Mouse (Mus musculus): ENCODE measurements at regions not wholly inside any gene's neighbourhood (a gene's known extent, or its start where the extent isn't known, plus 50 kb on each side); places are given as distances from the start of the nearest gene placed in this dataset.

DNA sequence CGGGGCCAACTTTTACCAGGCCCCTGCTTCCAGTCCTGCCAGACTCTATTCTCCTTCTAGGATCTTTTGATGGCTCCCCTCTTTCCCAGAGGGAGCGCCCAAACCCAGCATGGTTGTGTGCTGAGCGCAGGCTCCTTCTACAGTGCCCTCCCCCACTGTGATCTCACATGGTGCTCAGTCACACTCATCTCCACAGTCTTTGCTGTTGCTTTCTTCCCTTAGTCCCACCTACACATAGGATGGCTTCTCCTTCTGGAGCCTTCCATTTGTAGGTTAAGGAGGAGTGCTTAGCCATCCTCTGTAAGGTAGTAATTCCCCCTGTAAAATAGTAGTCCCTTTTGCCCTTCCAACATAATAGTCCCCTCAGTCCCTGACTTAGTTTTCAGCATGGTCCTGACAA lies 222.2 kb upstream of the Zfp64 start:
- no peak overlapping the region for H3K27ac ChIP-seq (ENCODE audit: control insufficient read depth, insufficient read depth, low read length)
- DNase-seq: no peak
- no peaks in the 10 kb centered on the region for H3K27me3 ChIP-seq (ENCODE audit: control insufficient read depth, insufficient read depth, low read length)
- 90% methylated on average over 3 of the region's 3 CpGs for WGBS
- H3K36me3 ChIP-seq (ENCODE audit: control insufficient read depth, insufficient read depth, low read length): no peaks in the 10 kb centered on the region
- TF ChIP-seq CTCF (IDR thresholded peaks at IDR 0.05; ENCODE audit: borderline replicate concordance, control insufficient read depth, extremely low read depth, insufficient read depth, low read length, poor library complexity): no peak
- no peak for TF ChIP-seq POLR2A (IDR thresholded peaks at IDR 0.05; ENCODE audit: control insufficient read depth, extremely low read depth, insufficient read depth, low read length, poor library complexity)
- H3K4me3 ChIP-seq (ENCODE audit: control insufficient read depth, insufficient read depth, low read length): no peak overlapping the region
- H3K4me1 ChIP-seq (replicated peaks; ENCODE audit: control insufficient read depth, insufficient read depth, low read length): 0 out of 2 replicates have a peak, but pooled peaks cover 3% of the 10 kb centered on the region

DNA sequence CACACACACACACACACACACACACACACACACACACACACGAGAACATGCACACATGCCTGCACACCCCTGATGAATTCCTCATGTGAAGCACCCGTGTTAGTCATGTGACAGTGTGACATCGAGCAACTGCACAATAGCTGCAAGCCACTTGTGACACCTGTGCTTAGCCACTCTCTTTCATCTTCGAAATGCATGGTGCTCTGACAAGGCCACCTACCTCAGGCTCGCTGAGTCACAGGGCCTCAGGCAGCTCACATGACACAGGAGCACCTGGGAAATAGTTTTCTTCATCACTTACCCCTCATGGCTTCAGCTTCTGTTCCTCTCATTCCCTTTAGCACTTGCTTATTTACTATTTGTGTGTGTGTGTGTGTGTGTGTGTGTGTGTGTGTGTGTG lies 213.4 kb upstream of the Zfp64 start:
- peak; percentile 5 for DNase-seq
- Histone ChIP-seq H3K27me3 (ENCODE audit: control insufficient read depth, insufficient read depth, low read length) (no peaks in the 10 kb centered on the region), H3K36me3 (ENCODE audit: control insufficient read depth, insufficient read depth, low read length) (no peaks in the 10 kb centered on the region), H3K4me1 (replicated peaks; ENCODE audit: control insufficient read depth, insufficient read depth, low read length) (0 out of 2 replicates have a peak, but pooled peaks cover 3% of the 10 kb centered on the region), H3K27ac (ENCODE audit: control insufficient read depth, insufficient read depth, low read length) (no peak overlapping the region), H3K4me3 (ENCODE audit: control insufficient read depth, insufficient read depth, low read length) (no peak overlapping the region)
- WGBS: 45% methylated on average over 5 of the region's 5 CpGs
- no peak for TF ChIP-seq CTCF (IDR thresholded peaks at IDR 0.05; ENCODE audit: borderline replicate concordance, control insufficient read depth, extremely low read depth, insufficient read depth, low read length, poor library complexity)
- TF ChIP-seq POLR2A (IDR thresholded peaks at IDR 0.05; ENCODE audit: control insufficient read depth, extremely low read depth, insufficient read depth, low read length, poor library complexity): no peak

DNA sequence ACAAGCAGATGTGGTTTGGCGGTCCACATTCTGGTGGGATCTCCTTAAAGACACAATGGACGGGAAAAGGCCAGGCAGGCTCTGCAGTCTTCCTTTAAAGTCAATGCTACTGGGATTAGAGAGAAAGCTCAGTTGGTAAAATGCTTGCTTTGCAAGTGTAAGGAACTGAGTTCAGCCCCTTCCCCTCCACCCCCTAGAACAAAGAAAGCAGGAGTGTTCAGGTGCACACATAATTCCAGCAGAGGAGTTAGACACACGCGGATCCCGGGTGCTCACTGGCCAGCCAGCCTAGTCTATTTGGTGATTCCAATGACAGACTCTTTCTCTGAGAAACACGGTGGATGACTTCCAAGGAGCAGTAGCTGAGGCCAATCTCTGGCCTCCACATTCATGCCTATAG lies 213.0 kb upstream of the Zfp64 start:
- Histone ChIP-seq H3K36me3 (ENCODE audit: control insufficient read depth, insufficient read depth, low read length) (no peaks in the 10 kb centered on the region), H3K27me3 (ENCODE audit: control insufficient read depth, insufficient read depth, low read length) (no peaks in the 10 kb centered on the region), H3K4me1 (replicated peaks; ENCODE audit: control insufficient read depth, insufficient read depth, low read length) (0 out of 2 replicates have a peak, but pooled peaks cover 3% of the 10 kb centered on the region), H3K27ac (ENCODE audit: control insufficient read depth, insufficient read depth, low read length) (no peak overlapping the region), H3K4me3 (ENCODE audit: control insufficient read depth, insufficient read depth, low read length) (no peak overlapping the region)
- no peak for TF ChIP-seq CTCF (IDR thresholded peaks at IDR 0.05; ENCODE audit: borderline replicate concordance, control insufficient read depth, extremely low read depth, insufficient read depth, low read length, poor library complexity)
- TF ChIP-seq POLR2A (IDR thresholded peaks at IDR 0.05; ENCODE audit: control insufficient read depth, extremely low read depth, insufficient read depth, low read length, poor library complexity): no peak
- 87% methylated on average over 6 of the region's 6 CpGs for WGBS
- no peak for DNase-seq

DNA sequence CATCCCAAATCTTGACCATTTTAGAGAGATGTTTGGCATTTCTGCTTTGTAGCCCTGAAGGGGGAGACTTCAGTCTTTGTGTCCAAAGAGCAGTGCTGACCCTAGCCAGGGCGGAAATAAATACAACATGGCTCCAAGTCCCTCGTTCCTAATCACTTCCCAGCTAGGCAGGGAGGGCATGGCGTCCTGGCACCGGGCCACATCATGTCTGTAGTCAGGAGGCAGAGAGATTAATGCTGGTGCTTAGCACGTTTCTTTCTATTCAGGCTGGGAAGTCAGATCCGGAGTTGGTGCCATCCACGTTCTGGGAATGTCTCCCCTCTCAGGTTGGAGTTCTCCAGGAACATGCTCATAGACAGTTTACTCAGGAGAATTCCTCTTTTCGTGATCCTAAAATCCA lies 206.3 kb upstream of the Zfp64 start:
- Histone ChIP-seq H3K27me3 (ENCODE audit: control insufficient read depth, insufficient read depth, low read length) (no peaks in the 10 kb centered on the region), H3K4me1 (replicated peaks; ENCODE audit: control insufficient read depth, insufficient read depth, low read length) (no peaks in the 10 kb centered on the region; the same call in 1 of the 2 replicates), H3K27ac (ENCODE audit: control insufficient read depth, insufficient read depth, low read length) (no peak overlapping the region), H3K4me3 (ENCODE audit: control insufficient read depth, insufficient read depth, low read length) (no peak overlapping the region), H3K36me3 (ENCODE audit: control insufficient read depth, insufficient read depth, low read length) (no peaks in the 10 kb centered on the region)
- WGBS: 87% methylated on average over 8 of the region's 8 CpGs
- DNase-seq: no peak
- no peak for TF ChIP-seq CTCF (IDR thresholded peaks at IDR 0.05; ENCODE audit: borderline replicate concordance, control insufficient read depth, extremely low read depth, insufficient read depth, low read length, poor library complexity)
- TF ChIP-seq POLR2A (IDR thresholded peaks at IDR 0.05; ENCODE audit: control insufficient read depth, extremely low read depth, insufficient read depth, low read length, poor library complexity): no peak

DNA sequence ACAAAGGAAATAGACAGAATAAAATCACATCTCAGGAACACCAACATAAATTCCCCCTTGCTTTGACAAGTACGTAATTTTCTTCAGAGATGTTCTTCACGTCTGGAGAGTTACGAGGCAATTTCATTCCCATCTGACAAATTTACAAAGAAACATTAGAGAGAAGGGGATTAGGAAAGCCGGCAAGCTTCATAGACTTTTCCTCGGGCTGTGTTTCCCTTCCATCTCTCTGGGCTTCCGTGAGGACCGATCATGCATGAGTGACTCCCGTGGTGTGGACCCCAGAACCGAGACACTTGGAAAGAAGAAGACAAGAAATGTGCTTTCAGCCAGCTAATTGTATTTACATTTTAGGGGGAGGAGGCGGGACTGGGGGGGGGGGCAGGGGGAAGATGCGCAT lies 203.4 kb upstream of the Zfp64 start:
- TF ChIP-seq POLR2A (IDR thresholded peaks at IDR 0.05; ENCODE audit: control insufficient read depth, extremely low read depth, insufficient read depth, low read length, poor library complexity) (no peak), CTCF (IDR thresholded peaks at IDR 0.05; ENCODE audit: borderline replicate concordance, control insufficient read depth, extremely low read depth, insufficient read depth, low read length, poor library complexity) (no peak)
- WGBS: 87% methylated on average over 11 of the region's 11 CpGs
- no peaks in the 10 kb centered on the region for H3K36me3 ChIP-seq (ENCODE audit: control insufficient read depth, insufficient read depth, low read length)
- H3K4me3 ChIP-seq (ENCODE audit: control insufficient read depth, insufficient read depth, low read length): no peak overlapping the region
- H3K4me1 ChIP-seq (replicated peaks; ENCODE audit: control insufficient read depth, insufficient read depth, low read length): peaks cover 13% of the 10 kb centered on the region
- DNase-seq: no peak
- H3K27ac ChIP-seq (ENCODE audit: control insufficient read depth, insufficient read depth, low read length): no peak overlapping the region
- H3K27me3 ChIP-seq (ENCODE audit: control insufficient read depth, insufficient read depth, low read length): no peaks in the 10 kb centered on the region

DNA sequence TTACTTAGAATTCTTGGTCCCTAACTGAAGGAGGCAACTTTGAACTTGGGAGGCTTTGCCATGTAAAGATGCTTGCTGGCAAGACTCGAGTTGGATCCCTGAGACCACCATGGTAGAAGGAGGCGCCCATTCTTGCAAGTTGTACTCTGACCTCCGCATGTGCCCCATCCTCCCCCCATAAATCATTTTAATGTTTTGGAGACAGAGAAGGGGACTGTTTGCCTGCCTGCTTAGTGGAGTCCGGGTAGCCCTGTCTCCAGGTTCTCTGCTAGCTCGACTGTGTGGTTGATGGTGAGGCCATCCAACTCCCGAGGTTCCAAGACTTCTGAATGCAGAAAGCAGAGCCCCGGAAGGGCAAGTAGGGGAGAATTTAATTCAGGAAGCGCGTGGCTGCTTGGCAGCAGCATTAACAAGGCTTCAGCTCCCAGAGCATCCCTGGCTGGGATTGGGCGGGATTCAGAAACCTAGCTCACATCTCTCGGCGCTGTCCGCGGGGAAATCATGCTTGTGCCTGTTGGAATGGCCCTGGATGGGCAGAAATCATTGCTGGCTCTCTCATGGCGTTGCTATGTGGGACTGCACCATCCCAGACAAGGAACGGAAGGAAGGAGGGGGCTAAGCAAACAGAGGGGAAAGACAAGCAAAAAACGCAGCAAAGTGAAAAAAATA lies 202.8 kb upstream of the Zfp64 start:
- no peak for TF ChIP-seq POLR2A (IDR thresholded peaks at IDR 0.05; ENCODE audit: control insufficient read depth, extremely low read depth, insufficient read depth, low read length, poor library complexity)
- TF ChIP-seq CTCF (IDR thresholded peaks at IDR 0.05; ENCODE audit: borderline replicate concordance, control insufficient read depth, extremely low read depth, insufficient read depth, low read length, poor library complexity): no peak
- H3K4me1 ChIP-seq (replicated peaks; ENCODE audit: control insufficient read depth, insufficient read depth, low read length): peaks cover 18% of the 10 kb centered on the region
- WGBS: 71% methylated on average over 17 of the region's 17 CpGs
- H3K36me3 ChIP-seq (ENCODE audit: control insufficient read depth, insufficient read depth, low read length): no peaks in the 10 kb centered on the region
- H3K4me3 ChIP-seq (ENCODE audit: control insufficient read depth, insufficient read depth, low read length): no peak overlapping the region
- no peak for DNase-seq
- H3K27me3 ChIP-seq (ENCODE audit: control insufficient read depth, insufficient read depth, low read length): no peaks in the 10 kb centered on the region
- no peak overlapping the region for H3K27ac ChIP-seq (ENCODE audit: control insufficient read depth, insufficient read depth, low read length)

DNA sequence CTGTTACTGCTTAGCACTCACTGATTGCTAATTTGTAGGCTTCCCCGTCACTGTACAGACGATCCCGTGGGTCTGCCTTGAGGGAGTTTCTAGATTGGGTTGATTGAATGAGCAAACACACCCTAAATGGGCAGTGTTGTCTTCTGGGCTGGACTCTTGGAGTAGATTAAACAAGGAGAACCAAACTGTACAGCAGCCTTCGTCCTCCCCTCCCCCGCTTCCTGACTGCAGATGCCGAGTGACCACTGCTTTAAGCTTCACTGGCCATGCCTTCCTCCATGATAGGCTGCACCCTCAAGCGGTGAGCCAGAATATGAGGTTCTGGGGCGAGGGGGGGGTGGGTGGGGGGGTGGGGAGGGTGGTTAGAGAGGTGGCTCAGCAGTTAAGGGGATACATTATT lies 201.5 kb upstream of the Zfp64 start:
- no peaks in the 10 kb centered on the region for H3K36me3 ChIP-seq (ENCODE audit: control insufficient read depth, insufficient read depth, low read length)
- peaks cover 18% of the 10 kb centered on the region for H3K4me1 ChIP-seq (replicated peaks; ENCODE audit: control insufficient read depth, insufficient read depth, low read length)
- H3K4me3 ChIP-seq (ENCODE audit: control insufficient read depth, insufficient read depth, low read length): no peak overlapping the region
- H3K27ac ChIP-seq (ENCODE audit: control insufficient read depth, insufficient read depth, low read length): no peak overlapping the region
- TF ChIP-seq CTCF (IDR thresholded peaks at IDR 0.05; ENCODE audit: borderline replicate concordance, control insufficient read depth, extremely low read depth, insufficient read depth, low read length, poor library complexity) (no peak), POLR2A (IDR thresholded peaks at IDR 0.05; ENCODE audit: control insufficient read depth, extremely low read depth, insufficient read depth, low read length, poor library complexity) (no peak)
- H3K27me3 ChIP-seq (ENCODE audit: control insufficient read depth, insufficient read depth, low read length): no peaks in the 10 kb centered on the region
- WGBS: 26% methylated on average over 8 of the region's 8 CpGs
- DNase-seq: no peak

Measured in thymus, adult 2 months (tissue).